Mouse (Mus musculus) inflammation-experienced regulatory T-cells (primary cell): Measurements from ENCODE around the gene Tas2r109. TPM values are rescaled to one million over a fixed set of nuclear protein-coding genes. Genes with fewer than 3 reads are reported as not detected.

Source experiments
- polyA plus RNA-seq, 2 experiments: library from polyadenylated mRNA; unstranded; fragments of 100-300 nt; shearing (Covaris generic); gene quantifications; one replicate each; pipeline ENCODE4 v1.2.1; 2017

Gene Tas2r109
- not detected for polyA plus RNA-seq

DNA sequence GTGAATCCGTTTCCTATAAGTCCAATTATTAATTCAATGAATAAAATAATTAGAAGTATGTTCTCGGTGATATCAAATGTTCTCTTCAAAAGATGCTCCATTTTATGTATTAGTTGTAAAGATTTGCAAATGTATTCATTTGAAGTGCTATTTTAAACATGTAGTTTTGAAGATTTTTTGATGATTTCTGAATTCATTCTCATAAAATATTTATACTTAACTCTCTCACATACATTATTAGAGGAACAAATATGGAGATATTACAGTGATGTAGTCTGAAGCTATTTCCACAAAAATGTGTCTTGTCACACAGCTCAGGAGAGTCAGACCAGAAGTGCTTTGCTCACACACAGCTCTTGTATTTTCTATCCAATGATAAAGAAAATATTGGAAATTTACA lies at the start of gene Tas2r109:
Gene Tas2r109, minus strand, starts transcription at position 101 of the 400 bp plus-strand sequence.

GRCm38 (mm10) chr6:132957819-132958218 lies 22.9 kb downstream of the Tas2r109 start, which contains the start of gene Tas2r131:
Gene Tas2r131, minus strand, starts transcription at chr6:132957919.

GRCm38 (mm10) chr6:132950802-132951201 lies 30.0 kb downstream of the Tas2r109 start, which contains the start of gene Tas2r129:
Gene Tas2r129, plus strand, starts transcription at chr6:132951102.

Other genes with a start within 250 kb of the Tas2r109 start
- gene Tas2r115, start 242.9 kb downstream of the Tas2r109 start, polyA plus RNA-seq = not detected
- not detected for gene Tas2r124, start 226.2 kb downstream of the Tas2r109 start, polyA plus RNA-seq
- not detected for gene Tas2r102, start 218.8 kb downstream of the Tas2r109 start, polyA plus RNA-seq
- not detected for gene Tas2r136, start 202.8 kb downstream of the Tas2r109 start, polyA plus RNA-seq
- under 1 TPM in 1 of 2 experiments, not detected in 1; 0.73 TPM for gene Tas2r117, start 178.1 kb downstream of the Tas2r109 start, polyA plus RNA-seq
- gene Tas2r123, start 133.8 kb downstream of the Tas2r109 start, polyA plus RNA-seq = not detected
- gene Tas2r116, start 125.5 kb downstream of the Tas2r109 start, polyA plus RNA-seq = not detected
- gene Tas2r110, start 113.0 kb downstream of the Tas2r109 start, polyA plus RNA-seq = not detected
- not detected for gene Tas2r113, start 88.0 kb downstream of the Tas2r109 start, polyA plus RNA-seq
- gene Tas2r125, start 71.3 kb downstream of the Tas2r109 start, polyA plus RNA-seq = not detected
- not detected for gene Tas2r129, start 29.9 kb downstream of the Tas2r109 start, polyA plus RNA-seq
- not detected for gene Tas2r131, start 23.0 kb downstream of the Tas2r109 start, polyA plus RNA-seq
- under 1 TPM in 1 of 2 experiments, not detected in 1; 0.28 TPM for gene Tas2r103, start 56.1 kb upstream of the Tas2r109 start, polyA plus RNA-seq
- gene Tas2r140, start 74.9 kb upstream of the Tas2r109 start, polyA plus RNA-seq = not detected
- 10 to 100 TPM; 13.8 to 19.8 TPM for gene Smim10l1, start 123.9 kb upstream of the Tas2r109 start, polyA plus RNA-seq